Mouse (Mus musculus): ENCODE measurements at regions not wholly inside any gene's neighbourhood (a gene's known extent, or its start where the extent isn't known, plus 50 kb on each side); places are given as distances from the start of the nearest gene placed in this dataset.

- H3K4me3 ChIP-seq, result no peak overlapping the region
- H3K4me1 ChIP-seq (replicated peaks), result 0 out of 2 replicates have a peak, but pooled peaks cover 5% of the 10 kb centered on the region
- no peaks in the 10 kb centered on the region for H3K27me3 ChIP-seq (ENCODE audit: insufficient read depth, poor library complexity, severe bottlenecking)
- no peaks in the 10 kb centered on the region for H3K36me3 ChIP-seq
- no peak overlapping the region for H3K27ac ChIP-seq
- H3K9me3 ChIP-seq, result peaks cover 4% of the 10 kb centered on the region
- no peak for DNase-seq (ENCODE audit: low spot score)
- WGBS, result 87% methylated on average over 3 of the region's 3 CpGs
These were observed 101.8 kb upstream of the Rai14 start for GRCm38 (mm10) chr15:10816213-10816621.

GRCm38 (mm10) chr15:10818216-10818615 is 103.8 kb upstream of the Rai14 start:
- WGBS, result 80% methylated on average over 6 of the region's 6 CpGs
- Histone ChIP-seq H3K36me3 (no peaks in the 10 kb centered on the region), H3K27ac (no peak overlapping the region), H3K27me3 (ENCODE audit: insufficient read depth, poor library complexity, severe bottlenecking) (no peaks in the 10 kb centered on the region), H3K4me1 (replicated peaks) (0 out of 2 replicates have a peak, but pooled peaks cover 5% of the 10 kb centered on the region), H3K4me3 (no peak overlapping the region), H3K9me3 (peaks cover 4% of the 10 kb centered on the region)
- no peak for DNase-seq (ENCODE audit: low spot score)

- 81% methylated on average over 1 of the region's 1 CpGs for WGBS
- Histone ChIP-seq H3K4me1 (replicated peaks) (0 out of 2 replicates have a peak, but pooled peaks cover 5% of the 10 kb centered on the region), H3K36me3 (no peaks in the 10 kb centered on the region), H3K9me3 (peaks cover 4% of the 10 kb centered on the region), H3K4me3 (no peak overlapping the region), H3K27me3 (ENCODE audit: insufficient read depth, poor library complexity, severe bottlenecking) (no peaks in the 10 kb centered on the region), H3K27ac (no peak overlapping the region)
- no peak for DNase-seq (ENCODE audit: low spot score)
These were observed 104.3 kb upstream of the Rai14 start for GRCm38 (mm10) chr15:10818706-10819105.

GRCm38 (mm10) chr15:10823933-10824332 is 109.5 kb upstream of the Rai14 start:
- Histone ChIP-seq H3K27ac (no peak overlapping the region), H3K4me1 (replicated peaks) (0 out of 2 replicates have a peak, but pooled peaks cover 2% of the 10 kb centered on the region), H3K9me3 (peaks cover 4% of the 10 kb centered on the region), H3K27me3 (ENCODE audit: insufficient read depth, poor library complexity, severe bottlenecking) (no peaks in the 10 kb centered on the region), H3K4me3 (no peak overlapping the region), H3K36me3 (no peaks in the 10 kb centered on the region)
- no peak for DNase-seq (ENCODE audit: low spot score)
- 83% methylated on average over 5 of the region's 5 CpGs for WGBS

GRCm38 (mm10) chr15:10829588-10829987 is 115.2 kb upstream of the Rai14 start:
- Histone ChIP-seq H3K36me3 (no peaks in the 10 kb centered on the region), H3K4me1 (replicated peaks) (no peaks in the 10 kb centered on the region), H3K4me3 (no peak overlapping the region), H3K9me3 (no peaks in the 10 kb centered on the region), H3K27me3 (ENCODE audit: insufficient read depth, poor library complexity, severe bottlenecking) (no peaks in the 10 kb centered on the region), H3K27ac (no peak overlapping the region)
- 79% methylated on average over 5 of the region's 5 CpGs for WGBS
- DNase-seq (ENCODE audit: low spot score), result no peak

GRCm38 (mm10) chr15:10830478-10830877 is 116.1 kb upstream of the Rai14 start:
- no peak overlapping the region for H3K4me3 ChIP-seq
- H3K9me3 ChIP-seq, result no peaks in the 10 kb centered on the region
- 89% methylated on average over 5 of the region's 5 CpGs for WGBS
- no peak for DNase-seq (ENCODE audit: low spot score)
- no peaks in the 10 kb centered on the region for H3K27me3 ChIP-seq (ENCODE audit: insufficient read depth, poor library complexity, severe bottlenecking)
- no peaks in the 10 kb centered on the region for H3K4me1 ChIP-seq (replicated peaks)
- H3K36me3 ChIP-seq, result no peaks in the 10 kb centered on the region
- H3K27ac ChIP-seq, result no peak overlapping the region

- Histone ChIP-seq H3K4me1 (replicated peaks) (no peaks in the 10 kb centered on the region), H3K9me3 (no peaks in the 10 kb centered on the region), H3K27me3 (ENCODE audit: insufficient read depth, poor library complexity, severe bottlenecking) (no peaks in the 10 kb centered on the region), H3K27ac (no peak overlapping the region), H3K4me3 (no peak overlapping the region), H3K36me3 (no peaks in the 10 kb centered on the region)
- 89% methylated on average over 5 of the region's 5 CpGs for WGBS
- DNase-seq (ENCODE audit: low spot score), result no peak
These were observed 116.7 kb upstream of the Rai14 start for GRCm38 (mm10) chr15:10831106-10831505.

- 80% methylated on average over 1 of the region's 1 CpGs for WGBS
- Histone ChIP-seq H3K4me1 (replicated peaks) (no peaks in the 10 kb centered on the region), H3K27ac (no peak overlapping the region), H3K27me3 (ENCODE audit: insufficient read depth, poor library complexity, severe bottlenecking) (no peaks in the 10 kb centered on the region), H3K9me3 (no peaks in the 10 kb centered on the region), H3K36me3 (no peaks in the 10 kb centered on the region), H3K4me3 (no peak overlapping the region)
- DNase-seq (ENCODE audit: low spot score), result no peak
These were observed 117.9 kb upstream of the Rai14 start for GRCm38 (mm10) chr15:10832331-10832730.

- DNase-seq (ENCODE audit: low spot score), result no peak
- Histone ChIP-seq H3K27me3 (ENCODE audit: insufficient read depth, poor library complexity, severe bottlenecking) (no peaks in the 10 kb centered on the region), H3K9me3 (no peaks in the 10 kb centered on the region), H3K36me3 (no peaks in the 10 kb centered on the region), H3K4me3 (no peak overlapping the region), H3K4me1 (replicated peaks) (no peaks in the 10 kb centered on the region), H3K27ac (no peak overlapping the region)
- WGBS, result 87% methylated on average over 7 of the region's 7 CpGs
These were observed 118.1 kb upstream of the C1qtnf3 start for GRCm38 (mm10) chr15:10833866-10834571.

- Histone ChIP-seq H3K36me3 (no peaks in the 10 kb centered on the region), H3K4me3 (no peak overlapping the region), H3K27ac (no peak overlapping the region), H3K9me3 (no peaks in the 10 kb centered on the region), H3K27me3 (ENCODE audit: insufficient read depth, poor library complexity, severe bottlenecking) (no peaks in the 10 kb centered on the region), H3K4me1 (replicated peaks) (no peaks in the 10 kb centered on the region)
- DNase-seq (ENCODE audit: low spot score), result no peak
- 92% methylated on average over 1 of the region's 1 CpGs for whole genome bisulfite sequencing
These were observed 113.4 kb upstream of the C1qtnf3 start for GRCm38 (mm10) chr15:10838584-10839288.

GRCm38 (mm10) chr15:10840621-10841034 is 111.5 kb upstream of the C1qtnf3 start:
- 81% methylated on average over 4 of the region's 4 CpGs for WGBS
- Histone ChIP-seq H3K27ac (no peak overlapping the region), H3K9me3 (no peaks in the 10 kb centered on the region), H3K36me3 (no peaks in the 10 kb centered on the region), H3K4me1 (replicated peaks) (no peaks in the 10 kb centered on the region), H3K27me3 (ENCODE audit: insufficient read depth, poor library complexity, severe bottlenecking) (no peaks in the 10 kb centered on the region), H3K4me3 (no peak overlapping the region)
- DNase-seq (ENCODE audit: low spot score), result no peak

- no peaks in the 10 kb centered on the region for H3K9me3 ChIP-seq
- H3K36me3 ChIP-seq, result no peaks in the 10 kb centered on the region
- no peaks in the 10 kb centered on the region for H3K27me3 ChIP-seq (ENCODE audit: insufficient read depth, poor library complexity, severe bottlenecking)
- H3K27ac ChIP-seq, result no peak overlapping the region
- H3K4me1 ChIP-seq (replicated peaks), result no peaks in the 10 kb centered on the region
- H3K4me3 ChIP-seq, result no peak overlapping the region
- no peak for DNase-seq (ENCODE audit: low spot score)
- WGBS, result 63% methylated on average over 3 of the region's 3 CpGs
These were observed 109.0 kb upstream of the C1qtnf3 start for GRCm38 (mm10) chr15:10843060-10843695.

- WGBS, result 90% methylated on average over 4 of the region's 4 CpGs
These were observed 105.4 kb upstream of the C1qtnf3 start for GRCm38 (mm10) chr15:10846722-10847121.

More at GRCm38 (mm10) chr15:10846722-10847121, 105.4 kb upstream of the C1qtnf3 start:
- no peak for DNase-seq (ENCODE audit: low spot score)
- H3K4me3 ChIP-seq, result no peak overlapping the region
- no peak overlapping the region for H3K27ac ChIP-seq
- H3K4me1 ChIP-seq (replicated peaks), result no peaks in the 10 kb centered on the region
- no peaks in the 10 kb centered on the region for H3K9me3 ChIP-seq
- no peaks in the 10 kb centered on the region for H3K27me3 ChIP-seq (ENCODE audit: insufficient read depth, poor library complexity, severe bottlenecking)
- H3K36me3 ChIP-seq, result no peaks in the 10 kb centered on the region

Measured in hindbrain, embryonic 10.5 days (tissue).